Mouse (Mus musculus) neural tube, embryonic 13.5 days (tissue): Measurements from ENCODE around the gene Whamm. TPM values are rescaled to one million over a fixed set of nuclear protein-coding genes. Genes with fewer than 3 reads are reported as not detected.

Experiments
- microRNA counts: library from miRNA; unstranded; fragments of <30 nt; microRNA quantifications from one replicate; lab custom pipeline; 2016
- polyA plus RNA-seq: library from polyadenylated mRNA; unstranded; fragments of >200 nt; fragmentation: Nextera tagmentation; extraction: Ambion mirVana; gene quantifications from 2 replicates; pipeline ENCODE4 v1.2.1, GENCODE M21; 2015

The Whamm gene
- polyA plus RNA-seq, 1 experiment from 2014 or later: 7.1 TPM

MicroRNAs encoded within 50 kb of the gene (microRNA counts, 519-probe panel; counts per million panel counts)
- microRNA mmu-miR-1839-3p (lab: Ali Mortazavi, UCI): 1,833 counts per million, percentile 12 among the panel's probes with 10 or more counts
- 3,414 counts per million, percentile 46 among the panel's probes with 10 or more counts for microRNA mmu-miR-1839-5p (lab: Ali Mortazavi, UCI)

Other genes starting within 250 kb of the Whamm start
- 804 and 855 TPM in 2 replicates for gene Rps17, start 226.0 kb upstream of the Whamm start, polyA plus RNA-seq
- gene Cpeb1, start 115.8 kb upstream of the Whamm start, polyA plus RNA-seq: 4.7 and 7.3 TPM in 2 replicates
- 127 and 131 TPM in 2 replicates for gene Ap3b2, start 77.3 kb upstream of the Whamm start, polyA plus RNA-seq
- gene BC048679, start 73.0 kb upstream of the Whamm start, polyA plus RNA-seq: not detected in 2 replicates
- gene Fsd2, start 4.3 kb upstream of the Whamm start, polyA plus RNA-seq: 0.10 and 0.29 TPM in 2 replicates
- gene Homer2, start 136.3 kb downstream of the Whamm start, polyA plus RNA-seq: 30.5 and 31.9 TPM in 2 replicates
- 127 and 151 TPM in 2 replicates for gene Ramac, start 191.7 kb downstream of the Whamm start, polyA plus RNA-seq
- 47.7 and 54.4 TPM in 2 replicates for gene 3110040N11Rik, start 218.2 kb downstream of the Whamm start, polyA plus RNA-seq